Mouse (Mus musculus) olfactory bulb, adult 2 months (tissue): ENCODE results near the gene Zbtb21. TPM values are rescaled to one million over a fixed set of nuclear protein-coding genes. Genes with fewer than 3 reads are reported as not detected.
"Not testable (repeated sequence)": the region's sequence is repeated elsewhere in the genome, so short reads cannot be mapped to it uniquely, and the experiment has no call there.

Experiments used
- H3K27ac ChIP-seq: fragments of 200-500 bp; 2 replicates; pipeline ENCODE4 v1.5.1; 2012; ENCODE audit warnings: low read depth, low read length; ENCODE audit not compliant: insufficient read depth
- H3K4me1 ChIP-seq: fragments of 200-500 bp; 2 replicates; pipeline ENCODE4 v1.6.1; 2012; ENCODE audit warnings: low read length; ENCODE audit not compliant: control insufficient read depth, insufficient read depth
- H3K4me3 ChIP-seq: fragments of 200-500 bp; 2 replicates; pipeline ENCODE4 v1.5.1; 2012; ENCODE audit warnings: mild to moderate bottlenecking, low read depth, low read length, moderate library complexity; ENCODE audit not compliant: insufficient read depth
- CTCF ChIP-seq: fragments of 200-500 bp; IDR thresholded peaks from 2 replicates; pipeline ENCODE4 v1.5.1; 2012; ENCODE audit warnings: low read depth, mild to moderate bottlenecking, low read length, moderate library complexity; ENCODE audit not compliant: insufficient read depth
- POLR2A ChIP-seq: fragments of 200-500 bp; IDR thresholded peaks from 2 replicates; pipeline ENCODE4 v1.6.1; 2012; ENCODE audit warnings: mild to moderate bottlenecking, low read depth, low read length, moderate library complexity; ENCODE audit not compliant: insufficient read depth
- WGBS: fragments of 180-500 bp; shearing (Covaris S2); methylation state at CpG from one replicate; pipeline ENCODE4 v1.1.7; 2018; 5-methylcytosine and 5-hydroxymethylcytosine counted together
- polyA plus RNA-seq: library from polyadenylated mRNA; stranded (reverse); fragments of >200 nt; gene quantifications from 2 replicates; pipeline ENCODE4 v1.2.4, GENCODE M21; 2012; ENCODE audit warnings: low replicate concordance; ENCODE audit not compliant: missing spikeins, insufficient read depth, insufficient read length

The Zbtb21 gene
- not detected in 2 replicates for polyA plus RNA-seq

DNA sequence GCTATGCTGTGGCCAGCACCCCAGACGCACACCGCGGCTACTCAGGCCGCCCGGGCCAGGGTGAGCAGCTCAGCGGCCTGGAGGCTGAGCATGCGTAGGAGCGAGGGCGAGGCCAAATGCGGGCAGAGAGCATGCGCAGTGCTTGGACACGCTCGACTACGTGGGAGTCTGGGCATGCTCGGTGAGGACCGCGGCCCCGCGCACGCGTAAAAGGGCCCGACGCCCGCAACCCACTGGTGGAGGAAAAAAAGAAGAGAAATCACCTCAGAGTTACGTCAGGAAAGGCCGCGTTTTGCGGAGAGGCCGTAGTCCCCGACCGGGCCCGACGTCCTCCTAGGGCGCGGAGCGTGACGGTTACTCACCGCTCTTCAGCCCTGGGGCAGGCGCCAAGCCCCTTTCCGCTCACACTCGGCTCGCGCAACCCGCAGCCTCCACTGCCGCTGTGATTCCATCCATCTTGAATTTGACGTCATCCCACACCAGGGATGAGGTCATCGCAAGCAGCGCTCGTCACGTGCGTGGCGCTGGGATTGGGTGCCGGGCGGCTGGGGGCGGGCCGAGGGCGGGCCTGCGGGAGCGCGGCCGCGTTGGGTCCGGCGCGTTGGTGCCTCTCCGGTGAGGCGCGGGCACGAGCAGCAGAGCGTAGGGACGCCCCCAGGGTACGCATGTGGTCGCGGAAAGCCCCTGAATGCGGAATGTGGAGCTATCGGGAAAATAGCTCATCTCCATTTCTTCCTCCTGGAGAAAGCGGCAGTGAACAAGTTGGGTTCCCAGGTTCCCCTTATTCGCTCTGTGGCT is at the start of gene Zbtb21, which contains the start of gene C2cd2:
TSS of gene Zbtb21 (minus strand) at position 472 of the 798 bp plus-strand sequence.
TSS of gene C2cd2 (minus strand) at position 448 of the 798 bp plus-strand sequence.
- under 1% methylated on average over 78 of the region's 78 CpGs for WGBS
- Histone ChIP-seq H3K4me3 (peak within 1 kb of the TSS; percentile 86), H3K27ac (peak within 1 kb of the TSS; percentile 98), H3K4me1 (no peaks in the 10 kb centered on the region)
- TF ChIP-seq CTCF = no peak
- peak; percentile 94 for TF ChIP-seq POLR2A

DNA sequence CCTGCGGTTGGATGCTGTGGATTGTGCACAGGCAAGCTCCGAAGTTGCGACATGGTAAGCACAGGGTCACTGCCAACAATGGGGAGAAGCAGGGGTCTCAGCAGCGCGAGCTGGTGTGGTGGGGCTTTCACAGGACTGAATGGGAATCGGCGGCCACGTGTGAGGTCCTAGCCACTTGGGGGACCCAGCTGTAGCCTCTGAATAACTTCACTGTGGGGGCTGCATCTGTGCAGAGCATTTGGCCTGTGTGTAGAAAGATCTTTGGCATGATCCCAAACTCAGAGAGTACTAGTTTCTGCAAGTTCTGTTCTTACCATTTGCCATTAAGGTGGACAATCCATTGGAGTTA is 34.9 kb upstream of the Zbtb21 start:
- Histone ChIP-seq H3K4me1 (peaks cover 10% of the 10 kb centered on the region), H3K4me3 (peak overlapping the region; percentile 78)
- H3K27ac ChIP-seq = not testable (repeated sequence)
- 0% methylated on average over 8 of the region's 8 CpGs for WGBS

GRCm38 (mm10) chr16:97996616-97997382 is 34.4 kb upstream of the Zbtb21 start, which contains the start of gene B230307C23Rik:
Gene B230307C23Rik (plus strand): TSS chr16:97997315.
- peak within 1 kb of the TSS; percentile 78 for H3K4me3 ChIP-seq
- H3K27ac ChIP-seq = peak within 1 kb of the TSS; percentile 74; the same call in 1 of the 2 replicates
- peaks cover 10% of the 10 kb centered on the region for H3K4me1 ChIP-seq
- TF ChIP-seq POLR2A (no peak), CTCF (no peak)
- WGBS = 1% methylated on average over 22 of the region's 22 CpGs

GRCm38 (mm10) chr16:97995849-97996615 is 33.6 kb upstream of the Zbtb21 start:
- Histone ChIP-seq H3K27ac (peak overlapping the region; percentile 74; the same call in 1 of the 2 replicates), H3K4me3 (peak overlapping the region; percentile 78; the same call in 1 of the 2 replicates), H3K4me1 (peaks cover 10% of the 10 kb centered on the region)
- 5% methylated on average over 1 of the region's 1 CpGs for WGBS
- TF ChIP-seq CTCF (no peak), POLR2A (no peak)

- not testable (repeated sequence) for H3K4me3 ChIP-seq, H3K27ac ChIP-seq, H3K4me1 ChIP-seq
- 82% methylated on average over 3 of the region's 3 CpGs for WGBS
Measured at GRCm38 (mm10) chr16:97992477-97992876, 30.1 kb upstream of the Zbtb21 start.

DNA sequence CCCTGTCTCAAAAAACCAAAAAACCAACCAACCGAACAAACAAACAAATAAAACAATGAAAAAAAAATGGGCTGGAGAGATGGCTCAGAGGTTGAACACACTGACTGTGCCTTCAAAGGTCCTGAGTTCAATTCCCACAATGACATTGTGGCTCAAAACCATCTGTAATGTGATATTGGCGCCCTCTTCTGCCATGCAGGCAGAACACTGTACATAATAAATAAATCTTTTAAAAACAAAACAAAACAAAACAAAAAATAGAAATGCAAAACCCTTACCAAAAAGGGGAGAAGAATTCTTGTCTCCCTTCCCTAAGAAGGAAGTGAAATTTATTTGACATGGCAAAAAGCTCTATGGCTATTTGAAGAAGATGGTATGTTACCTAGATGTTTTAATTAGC is 29.1 kb upstream of the Zbtb21 start:
- H3K4me3 ChIP-seq = no peak overlapping the region
- WGBS = 77% methylated on average over 2 of the region's 2 CpGs
- TF ChIP-seq CTCF (no peak), POLR2A (no peak)

GRCm38 (mm10) chr16:97984589-97984988 is 22.2 kb upstream of the Zbtb21 start:
- Histone ChIP-seq H3K4me1 (no peaks in the 10 kb centered on the region), H3K27ac (no peak overlapping the region), H3K4me3 (no peak overlapping the region)
- TF ChIP-seq POLR2A = no peak
- TF ChIP-seq CTCF = no peak
- 33% methylated on average over 5 of the region's 5 CpGs for WGBS

More for the DNA sequence above, 29.1 kb upstream of the Zbtb21 start:
- peaks cover 5% of the 10 kb centered on the region; the same call in 1 of the 2 replicates for H3K4me1 ChIP-seq
- H3K27ac ChIP-seq = no peak overlapping the region

DNA sequence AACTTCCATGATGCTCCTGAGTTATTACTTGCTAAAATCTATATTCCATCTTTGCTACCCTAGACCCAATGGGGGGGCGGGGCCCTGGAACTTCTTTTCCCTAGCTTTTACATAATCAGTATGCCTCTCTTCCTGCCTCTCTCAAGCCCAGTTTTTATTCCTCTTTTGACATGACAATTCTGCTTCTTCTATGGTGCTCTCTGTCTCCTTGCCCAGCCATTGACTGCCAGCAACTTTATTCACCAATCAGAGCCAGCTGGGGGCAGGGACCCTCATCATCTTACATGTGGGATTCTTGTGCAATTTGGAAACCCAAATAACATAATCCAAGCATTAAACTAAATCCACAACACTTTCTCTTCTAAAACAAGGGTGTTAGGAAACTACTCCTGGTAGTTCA is 18.9 kb upstream of the Zbtb21 start:
- Histone ChIP-seq H3K4me3 (no peak overlapping the region), H3K4me1 (no peaks in the 10 kb centered on the region), H3K27ac (no peak overlapping the region)
- 100% methylated on average over 1 of the region's 1 CpGs for WGBS
- TF ChIP-seq CTCF = no peak
- no peak for TF ChIP-seq POLR2A
